Mouse (Mus musculus) layer of hippocampus, postnatal 10 days (tissue): ENCODE results near the gene Tcl1b5. TPM values are rescaled to one million over a fixed set of nuclear protein-coding genes. Genes with fewer than 3 reads are reported as not detected.
"Not testable (repeated sequence)": the region's sequence is repeated elsewhere in the genome, so short reads cannot be mapped to it uniquely, and the experiment has no call there.

ENCODE experiments used
- DNase-seq, 2 experiments: peaks; one replicate each; pipeline ENCODE4 v3.0.0; 2021; ENCODE audit warnings: low spot score in 2 of 2
- long read RNA-seq: library from polyadenylated mRNA; stranded (forward); transcript quantifications from one replicate; pipeline ENCODE4 v2.0.0, GENCODE M21; 2023
- total RNA-seq, 2 experiments: library from RNA; stranded (reverse); gene quantifications; 2 replicates each; pipeline ENCODE4 v1.2.3; 2021

Gene Tcl1b5
- not detected for total RNA-seq
- long read RNA-seq: 0 reads

DNA sequence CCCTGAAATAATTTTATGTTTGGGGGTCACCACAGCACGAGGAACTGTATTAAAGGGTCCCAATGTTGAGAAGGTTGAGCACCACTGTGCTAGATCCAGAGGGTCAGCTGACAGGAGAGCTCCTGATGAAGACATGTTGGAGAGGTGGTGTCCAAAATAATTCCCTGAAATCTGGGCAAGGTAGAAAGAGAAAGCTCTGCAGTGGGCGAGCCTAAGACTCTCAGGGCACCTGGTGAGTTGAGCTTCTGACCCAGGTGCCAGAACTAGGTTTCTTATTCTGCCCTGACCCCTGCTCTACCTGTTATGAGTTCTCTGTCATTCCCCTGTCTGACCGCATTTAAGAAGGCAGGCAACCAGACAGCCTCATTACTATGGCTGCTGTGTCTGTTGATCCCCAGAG, at the start of gene Tcl1b5:
TSS of gene Tcl1b5 (plus strand) at position 301 of the 400 bp plus-strand sequence.
- not testable (repeated sequence) for DNase-seq

GRCm38 (mm10) chr12:105126516-105126915, 49.6 kb upstream of the Tcl1b5 start:
- DNase-seq: no peak

GRCm38 (mm10) chr12:105127607-105128006, 48.5 kb upstream of the Tcl1b5 start:
- DNase-seq: no peak

DNA sequence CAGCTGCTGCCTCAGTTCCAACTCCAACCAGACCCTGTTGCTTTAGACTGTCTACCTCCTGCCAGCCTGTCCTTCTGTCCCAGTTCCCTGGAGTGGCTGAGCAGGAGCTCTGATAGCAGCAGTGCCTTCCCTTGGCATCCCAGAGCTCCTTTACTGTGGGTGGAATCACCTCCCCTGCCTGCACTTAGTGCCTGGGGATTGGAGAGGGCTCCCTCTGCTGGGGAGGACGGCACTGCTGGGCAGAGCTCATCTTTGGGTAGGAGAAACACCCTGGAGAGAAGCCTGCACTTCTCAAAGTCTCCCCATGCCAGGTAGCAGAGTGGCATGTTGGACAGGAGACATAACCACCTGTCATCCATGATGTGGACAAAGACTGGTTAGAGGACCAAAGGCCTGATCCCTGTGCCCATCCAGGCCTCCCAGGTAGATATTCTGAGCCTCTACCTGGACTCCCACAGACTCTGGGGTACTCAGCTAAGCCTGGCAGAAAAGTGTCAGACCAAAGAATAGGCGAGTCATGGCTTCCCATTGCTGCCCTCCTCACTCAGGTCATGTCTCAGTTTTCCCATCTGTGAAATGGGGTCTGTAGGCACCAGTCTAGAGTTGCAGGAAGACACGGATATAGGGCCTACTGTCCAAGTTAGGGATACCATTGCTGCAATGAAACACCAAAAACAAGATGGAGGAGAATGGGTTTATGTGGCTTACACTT, 46.5 kb upstream of the Tcl1b5 start:
- DNase-seq: not testable (repeated sequence)

GRCm38 (mm10) chr12:105134167-105134566, 42.0 kb upstream of the Tcl1b5 start:
- DNase-seq: not testable (repeated sequence)

GRCm38 (mm10) chr12:105134826-105135225, 41.3 kb upstream of the Tcl1b5 start:
- DNase-seq: not testable (repeated sequence)

GRCm38 (mm10) chr12:105137729-105138128, 38.4 kb upstream of the Tcl1b5 start:
- DNase-seq: not testable (repeated sequence)

DNA sequence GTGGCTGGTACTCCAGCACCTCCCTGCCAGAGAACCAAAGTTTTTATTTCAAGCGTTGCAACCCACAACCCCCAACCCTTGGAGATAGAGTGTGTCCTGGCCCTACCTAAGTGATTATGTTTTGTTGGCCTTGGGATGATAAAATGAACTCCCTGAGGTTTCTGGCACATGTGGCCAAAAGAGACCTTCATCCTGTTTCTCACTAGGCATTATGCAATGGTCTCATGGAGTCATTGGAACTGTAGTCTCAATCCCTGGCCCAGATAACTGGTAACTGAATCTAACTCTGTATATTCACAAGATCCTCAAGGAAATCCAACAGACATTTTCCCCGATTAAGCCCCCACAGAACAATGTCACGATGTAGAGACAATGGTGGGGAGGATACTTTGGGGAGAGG, 33.0 kb upstream of the Tcl1b5 start:
- DNase-seq: no peak

- not testable (repeated sequence) for DNase-seq
These were observed 31.2 kb upstream of the Tcl1b5 start for GRCm38 (mm10) chr12:105144928-105145327.

GRCm38 (mm10) chr12:105145714-105146113, 30.4 kb upstream of the Tcl1b5 start, which contains the start of gene Tcl1b2:
Gene Tcl1b2 (plus strand): TSS chr12:105146014.
- no peak for DNase-seq

DNA sequence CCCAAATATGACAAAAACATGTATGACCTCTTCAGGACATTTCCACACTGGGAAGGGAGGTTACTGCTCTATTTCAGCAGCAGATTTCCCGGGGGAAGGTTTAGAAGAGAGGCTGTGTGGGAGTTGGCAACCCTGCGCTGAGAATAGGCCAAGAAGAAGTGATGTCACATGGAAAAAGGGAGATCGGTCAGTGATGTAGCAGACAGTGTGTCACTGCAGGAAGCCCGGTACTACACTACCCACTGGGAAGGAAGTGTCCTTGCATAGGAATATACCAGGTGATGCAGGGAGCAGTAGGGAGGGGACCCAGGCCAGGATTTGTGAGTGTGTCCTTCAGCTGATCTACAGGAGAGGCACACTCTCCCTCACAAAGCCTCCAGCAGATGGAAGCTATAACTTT, 20.9 kb upstream of the Tcl1b5 start:
- peak in 1 of 2 experiments; percentile 9 for DNase-seq

GRCm38 (mm10) chr12:105158842-105159241, 17.3 kb upstream of the Tcl1b5 start:
- DNase-seq: no peak

DNA sequence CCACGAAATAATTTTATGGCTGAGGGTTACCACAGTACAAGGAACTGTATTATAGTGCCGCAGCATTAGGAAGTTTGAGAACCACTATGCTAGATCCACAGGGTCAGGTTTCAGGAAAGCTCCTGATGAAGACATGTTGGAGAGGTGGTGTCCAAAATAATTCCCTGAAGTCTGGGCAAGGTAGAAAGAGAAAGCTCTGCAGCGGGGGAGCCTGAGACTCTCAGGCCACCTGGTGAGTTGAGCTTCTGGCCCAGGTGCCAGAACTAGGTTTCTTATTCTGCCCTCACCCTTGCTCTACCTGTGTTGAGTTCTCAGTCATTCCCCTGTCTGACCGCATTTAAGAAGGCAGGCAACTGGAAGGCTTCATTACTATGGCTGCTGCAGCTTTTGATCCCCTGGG, 16.8 kb upstream of the Tcl1b5 start, which contains the start of gene Tcl1b1:
TSS of gene Tcl1b1 (plus strand) at position 301 of the 400 bp plus-strand sequence.
- DNase-seq: no peak

DNA sequence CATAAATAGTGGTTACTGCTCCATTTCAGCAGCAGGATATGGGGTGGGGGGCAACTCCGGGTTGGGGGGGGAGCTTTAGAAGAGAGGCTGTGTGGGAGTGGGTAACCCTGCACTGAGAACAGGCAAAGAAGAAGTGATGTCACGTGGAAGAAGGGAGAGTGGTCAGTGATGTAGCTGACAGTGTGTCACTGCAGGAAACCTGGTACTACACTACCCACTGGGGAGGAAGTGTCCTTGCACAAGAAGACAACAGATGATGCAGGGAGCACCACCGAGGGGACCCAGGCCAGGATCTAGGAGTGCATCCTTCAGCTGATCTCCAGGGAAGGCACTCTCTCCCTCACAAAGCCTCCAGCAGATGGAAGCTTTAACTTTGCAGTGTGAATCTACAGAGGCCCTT, 9.4 kb upstream of the Tcl1b5 start:
- no peak for DNase-seq

DNA sequence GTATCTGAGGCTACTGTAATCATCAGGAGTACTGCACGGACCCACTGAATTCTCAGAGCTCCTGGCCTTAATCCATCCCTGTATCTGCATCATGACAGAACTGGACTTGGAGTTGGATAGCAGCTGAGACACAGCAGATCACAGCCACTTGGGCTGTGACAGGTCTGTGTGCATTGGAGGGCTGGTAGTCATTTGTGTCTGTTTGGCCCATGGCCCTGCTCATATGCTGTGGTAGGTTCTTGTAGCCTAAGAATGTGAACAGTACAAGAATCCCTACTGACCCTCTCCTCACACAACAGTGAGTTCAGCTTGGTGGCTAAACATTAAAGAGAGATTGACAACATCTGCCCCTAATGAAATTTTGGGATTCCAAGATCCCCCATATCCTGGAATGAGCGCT, 2.8 kb upstream of the Tcl1b5 start:
- no peak for DNase-seq

DNA sequence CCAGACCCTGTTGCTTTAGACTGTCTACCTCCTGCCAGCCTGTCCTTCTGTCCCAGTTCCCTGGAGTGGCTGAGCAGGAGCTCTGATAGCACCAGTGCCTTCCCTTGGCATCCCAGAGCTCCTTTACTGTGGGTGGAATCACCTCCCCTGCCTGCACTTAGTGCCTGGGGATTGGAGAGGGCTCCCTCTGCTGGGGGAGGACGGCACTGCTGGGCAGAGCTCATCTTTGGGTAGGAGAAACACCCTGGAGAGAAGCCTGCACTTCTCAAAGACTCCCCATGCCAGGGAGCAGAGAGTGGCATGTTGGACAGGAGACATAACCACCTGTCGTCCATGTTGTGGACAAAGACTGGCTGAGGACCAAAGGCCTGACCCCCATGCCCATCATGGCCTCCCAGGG, 1.8 kb upstream of the Tcl1b5 start:
- DNase-seq: peak; percentile 61 to 66

DNA sequence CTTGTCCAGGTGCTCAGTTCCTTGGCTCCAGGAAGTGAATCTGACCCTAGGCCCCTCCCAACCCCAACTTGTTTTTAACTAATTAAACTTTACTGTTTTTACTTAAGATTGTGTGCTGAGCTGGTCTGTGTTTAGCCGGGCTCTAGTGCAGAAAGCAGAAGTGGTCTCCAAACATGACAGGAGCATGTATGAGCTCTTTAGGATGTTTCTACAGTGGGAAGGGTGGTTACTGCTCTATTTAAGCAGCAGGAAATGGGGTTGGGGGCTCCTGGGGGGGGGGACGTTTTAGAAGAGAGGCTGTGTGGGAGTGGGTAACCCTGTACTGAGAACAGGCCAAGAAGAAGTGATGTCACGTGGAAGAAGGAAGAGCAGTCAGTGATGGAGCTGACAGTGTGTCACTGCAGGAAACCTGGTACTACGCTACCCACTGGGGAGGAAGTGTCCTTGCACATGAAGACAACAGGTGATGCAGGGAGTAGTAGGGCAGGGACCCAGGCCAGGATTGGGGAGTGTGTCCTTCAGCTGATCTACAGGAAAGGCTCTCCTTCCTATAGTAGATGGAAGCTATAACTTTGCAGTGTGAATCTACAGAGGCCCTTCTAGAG, 5.0 kb downstream of the Tcl1b5 start:
- DNase-seq: not testable (repeated sequence)

GRCm38 (mm10) chr12:105188980-105189379, 12.8 kb downstream of the Tcl1b5 start:
- DNase-seq: peak in 1 of 2 experiments; percentile 13

GRCm38 (mm10) chr12:105190743-105191142, 14.6 kb downstream of the Tcl1b5 start, which contains the start of gene Tcl1b3:
Gene Tcl1b3 (plus strand): TSS chr12:105191043.
- not testable (repeated sequence) for DNase-seq

DNA sequence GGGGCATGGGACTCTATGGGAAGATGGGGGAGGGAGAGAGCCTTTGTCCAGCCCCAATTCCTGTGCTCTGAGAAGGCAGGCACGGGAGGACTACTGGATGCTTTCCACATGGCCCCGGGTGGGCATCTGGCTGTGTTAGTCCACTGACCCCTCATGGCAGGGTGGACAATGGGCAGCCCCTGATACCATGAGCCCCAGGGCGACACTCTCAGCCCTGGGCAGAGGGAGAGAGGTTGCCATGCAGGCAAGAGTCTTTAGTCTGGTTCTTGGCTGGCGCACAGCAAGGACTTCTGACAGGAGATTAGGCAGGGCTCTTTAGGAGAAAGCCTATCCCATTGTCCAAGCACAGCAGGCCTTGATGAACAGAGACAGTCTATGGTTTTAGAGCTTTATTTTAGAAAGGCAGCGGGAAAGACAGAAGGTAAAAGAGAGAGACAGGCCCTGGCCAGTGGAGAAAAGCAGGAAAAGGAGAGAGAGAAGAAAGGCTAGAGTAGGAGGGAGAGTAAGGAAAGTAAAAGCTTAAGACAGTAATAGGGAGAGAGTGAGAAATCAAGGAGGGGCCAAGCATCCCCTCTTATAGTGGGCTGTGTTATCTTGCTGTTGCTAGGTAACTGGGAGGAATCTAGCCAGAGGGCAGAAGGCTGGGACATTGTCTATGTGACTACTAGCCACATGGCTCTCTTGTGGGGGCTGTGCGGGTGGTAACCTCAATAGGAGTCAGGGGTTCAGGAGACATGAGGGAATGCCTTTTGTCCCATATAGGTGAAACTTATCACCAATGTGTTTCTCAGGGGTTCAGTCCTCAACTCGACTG, 23.7 kb downstream of the Tcl1b5 start:
- DNase-seq: not testable (repeated sequence)

DNA sequence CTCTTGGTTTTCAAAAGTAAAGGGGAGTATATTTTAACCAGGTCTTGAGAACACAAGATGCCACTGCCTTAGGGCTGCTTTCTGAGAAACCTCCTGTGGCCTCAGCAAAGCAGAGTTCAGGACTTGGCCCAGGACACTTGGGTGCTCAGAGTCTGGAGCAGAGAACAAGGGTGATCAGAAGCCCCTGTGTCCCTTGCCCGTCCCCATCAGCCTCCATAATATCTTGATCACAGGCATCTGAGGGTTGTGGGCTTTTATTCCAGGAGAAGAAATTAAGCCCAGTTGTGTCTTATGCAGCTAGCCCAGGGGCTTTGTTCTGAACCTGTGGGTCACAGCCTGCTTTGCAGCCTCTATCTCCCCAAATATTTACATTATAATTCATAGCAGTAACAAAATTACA, 25.5 kb downstream of the Tcl1b5 start, which contains the start of gene Tcl1b4:
TSS of gene Tcl1b4 (plus strand) at position 301 of the 400 bp plus-strand sequence.
- DNase-seq: not testable (repeated sequence)
